Mouse (Mus musculus) midbrain, postnatal 0 days (tissue): ENCODE results near the gene Fscn2. TPM values are rescaled to one million over a fixed set of nuclear protein-coding genes. Genes with fewer than 3 reads are reported as not detected.

ENCODE experiments used
- ATAC-seq: fragments of 200-750 bp; cut with Nextera tagmentation; 2 replicates; pipeline ENCODE4 v1.8.0; 2017; ENCODE audit warnings: moderate number of reproducible peaks, mild to moderate bottlenecking, moderate TSS enrichment, moderate library complexity; ENCODE audit not compliant: low FRiP score
- DNase-seq: peaks from one replicate; pipeline ENCODE4 v3.0.0-alpha.2; 2015; ENCODE audit warnings: low spot score
- H3K27ac ChIP-seq: fragments of 300-500 bp; sonication (generic); 2 replicates; pipeline ENCODE4 v1.5.1; 2014; ENCODE audit warnings: low read depth, mild to moderate bottlenecking, low read length, mixed read lengths
- H3K27me3 ChIP-seq: fragments of 300-500 bp; sonication (generic); 2 replicates; pipeline ENCODE4 v1.6.1; 2014; ENCODE audit warnings: low read length, control low read depth, mixed read lengths; ENCODE audit not compliant: insufficient read depth
- H3K36me3 ChIP-seq: fragments of 300-500 bp; sonication (generic); 2 replicates; pipeline ENCODE4 v1.6.1; 2014; ENCODE audit warnings: low read length, control low read depth, mixed read lengths; ENCODE audit not compliant: insufficient read depth
- H3K4me1 ChIP-seq: fragments of 300-500 bp; sonication (generic); 2 replicates; pipeline ENCODE4 v1.6.1; 2014; ENCODE audit warnings: mild to moderate bottlenecking, control low read depth, antibody characterized with exemption, low read length, mixed read lengths; ENCODE audit not compliant: insufficient read depth
- H3K4me2 ChIP-seq: fragments of 300-500 bp; sonication (generic); 2 replicates; pipeline ENCODE4 v1.6.1; 2014; ENCODE audit warnings: low read depth, mild to moderate bottlenecking, low read length, mixed read lengths; ENCODE audit not compliant: poor library complexity, severe bottlenecking
- H3K4me3 ChIP-seq: fragments of 300-500 bp; sonication (generic); 2 replicates; pipeline ENCODE4 v1.5.1; 2014; ENCODE audit warnings: low read depth, mild to moderate bottlenecking, low read length, moderate library complexity
- H3K9ac ChIP-seq: fragments of 300-500 bp; sonication (generic); replicated peaks from 2 replicates; pipeline ENCODE4 v1.6.1; 2014; ENCODE audit warnings: mild to moderate bottlenecking, low read length, moderate library complexity, mixed read lengths; ENCODE audit not compliant: poor library complexity, severe bottlenecking
- H3K9me3 ChIP-seq: fragments of 300-500 bp; sonication (generic); 2 replicates; pipeline ENCODE4 v1.6.1; 2016; ENCODE audit warnings: low read length, control low read depth
- CTCF ChIP-seq: IDR thresholded peaks from 2 replicates; pipeline ENCODE4 v1.5.1; 2016; ENCODE audit warnings: antibody characterized with exemption, mild to moderate bottlenecking
- WGBS: fragments of 180-500 bp; shearing (Covaris S2); extraction: QIAGEN DNeasy Blood & Tissue Kit; methylation state at CpG from one replicate; pipeline ENCODE4 v1.1.7; 2014; 5-methylcytosine and 5-hydroxymethylcytosine counted together
- polyA plus RNA-seq: library from polyadenylated mRNA; unstranded; fragments of >200 nt; fragmentation: Nextera tagmentation; extraction: Ambion mirVana; gene quantifications from 2 replicates; pipeline ENCODE4 v1.2.1, GENCODE M21; 2015
- total RNA-seq: library from RNA; depleted of rRNA; stranded (reverse); fragments of >200 nt; gene quantifications from 2 replicates; pipeline ENCODE4 v1.2.3, GENCODE M21; 2014

The Fscn2 gene
- total and polyA plus RNA-seq, 2 experiments from 2014 or later, result 0.71 to 1.5 TPM

GRCm38 (mm10) chr11:120335431-120336021 lies 25.8 kb upstream of the Fscn2 start:
- ATAC-seq, result no peak
- Histone ChIP-seq H3K4me3 (no peak overlapping the region), H3K36me3 (no peaks in the 10 kb centered on the region), H3K27me3 (no peaks in the 10 kb centered on the region), H3K9ac (no peak overlapping the region), H3K4me2 (no peak overlapping the region), H3K4me1 (no peaks in the 10 kb centered on the region), H3K27ac (no peak overlapping the region), H3K9me3 (no peaks in the 10 kb centered on the region)
- TF ChIP-seq CTCF, result no peak
- DNase-seq, result no peak
- 84% methylated on average over 6 of the region's 6 CpGs for WGBS

GRCm38 (mm10) chr11:120337447-120337846 lies 23.9 kb upstream of the Fscn2 start:
- Histone ChIP-seq H3K9me3 (no peaks in the 10 kb centered on the region), H3K4me3 (no peak overlapping the region), H3K27ac (no peak overlapping the region), H3K9ac (no peak overlapping the region), H3K4me2 (no peak overlapping the region), H3K36me3 (no peaks in the 10 kb centered on the region), H3K27me3 (no peaks in the 10 kb centered on the region), H3K4me1 (no peaks in the 10 kb centered on the region)
- no peak for TF ChIP-seq CTCF
- DNase-seq (no peak), ATAC-seq (no peak)
- 43% methylated on average over 2 of the region's 2 CpGs for WGBS

GRCm38 (mm10) chr11:120338786-120339185 lies 22.5 kb upstream of the Fscn2 start:
- Histone ChIP-seq H3K27me3 (no peaks in the 10 kb centered on the region), H3K4me2 (no peak overlapping the region), H3K27ac (no peak overlapping the region), H3K9me3 (no peaks in the 10 kb centered on the region), H3K4me1 (no peaks in the 10 kb centered on the region; the same call in 1 of the 2 replicates), H3K4me3 (no peak overlapping the region), H3K9ac (no peak overlapping the region), H3K36me3 (no peaks in the 10 kb centered on the region)
- DNase-seq (no peak), ATAC-seq (no peak)
- TF ChIP-seq CTCF, result no peak
- WGBS, result 75% methylated on average over 3 of the region's 3 CpGs

GRCm38 (mm10) chr11:120339978-120340513 lies 21.3 kb upstream of the Fscn2 start:
- ATAC-seq, result no peak
- TF ChIP-seq CTCF, result no peak
- Histone ChIP-seq H3K36me3 (peaks cover 2% of the 10 kb centered on the region), H3K4me1 (no peaks in the 10 kb centered on the region; the same call in 1 of the 2 replicates), H3K4me2 (no peak overlapping the region), H3K9me3 (no peaks in the 10 kb centered on the region), H3K4me3 (no peak overlapping the region), H3K27me3 (no peaks in the 10 kb centered on the region), H3K27ac (no peak overlapping the region), H3K9ac (no peak overlapping the region)
- 94% methylated on average over 10 of the region's 10 CpGs for WGBS
- no peak for DNase-seq

- TF ChIP-seq CTCF, result no peak
- Histone ChIP-seq H3K9ac (no peak overlapping the region), H3K9me3 (no peaks in the 10 kb centered on the region), H3K4me3 (no peak overlapping the region), H3K27me3 (no peaks in the 10 kb centered on the region), H3K4me1 (no peaks in the 10 kb centered on the region; the same call in 1 of the 2 replicates), H3K27ac (no peak overlapping the region), H3K36me3 (peaks cover 6% of the 10 kb centered on the region), H3K4me2 (no peak overlapping the region)
- ATAC-seq (no peak), DNase-seq (no peak)
- 90% methylated on average over 4 of the region's 4 CpGs for WGBS
These were observed 19.7 kb upstream of the Fscn2 start for GRCm38 (mm10) chr11:120341661-120342060.

- Histone ChIP-seq H3K27me3 (no peaks in the 10 kb centered on the region), H3K4me3 (no peak overlapping the region), H3K4me2 (no peak overlapping the region), H3K9ac (no peak overlapping the region), H3K9me3 (no peaks in the 10 kb centered on the region), H3K27ac (no peak overlapping the region), H3K4me1 (no peaks in the 10 kb centered on the region; the same call in 1 of the 2 replicates), H3K36me3 (peaks cover 6% of the 10 kb centered on the region)
- ATAC-seq, result no peak
- TF ChIP-seq CTCF, result no peak
- no peak for DNase-seq
- 96% methylated on average over 5 of the region's 5 CpGs for WGBS
These were observed 18.6 kb upstream of the Fscn2 start for GRCm38 (mm10) chr11:120342656-120343160.
